Mouse (Mus musculus): ENCODE data around the gene Htra1.

DNA sequence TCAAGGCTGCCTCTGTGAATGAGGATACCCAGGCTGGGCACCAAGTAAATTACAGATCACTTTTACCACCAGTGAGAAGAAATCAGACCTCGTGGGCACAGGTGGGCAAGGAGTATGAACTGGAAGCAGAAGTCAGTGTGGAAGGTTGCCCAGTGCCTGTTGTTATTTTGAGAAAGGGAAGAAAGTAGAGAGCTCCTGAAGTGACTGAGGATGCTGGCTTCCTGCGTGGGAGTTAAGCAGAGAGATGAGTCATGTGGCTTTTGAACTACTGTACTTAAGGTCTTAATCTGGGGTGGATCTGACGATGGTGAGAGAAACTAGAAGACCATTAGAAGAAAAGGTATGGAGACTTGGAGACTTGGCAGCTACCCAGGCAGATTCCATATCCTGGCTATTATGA is 49.7 kb upstream of the Htra1 start:
- no peak for TF ChIP-seq EP300 (IDR thresholded peaks at IDR 0.05; ENCODE audit: insufficient read depth, low read depth, low read length)
- TF ChIP-seq CTCF (IDR thresholded peaks at IDR 0.05; ENCODE audit: low read depth, low read length): no peak
- TF ChIP-seq POLR2A (IDR thresholded peaks at IDR 0.05; ENCODE audit: insufficient read depth, low read length): no peak
